Mouse (Mus musculus): ENCODE measurements around the gene Kcna2. TPM values are rescaled to one million over a fixed set of nuclear protein-coding genes. Genes with fewer than 3 reads are reported as not detected.

Gene Kcna2
- 100 to 1,000 TPM; 133 to 160 TPM for total RNA-seq (2021)
- long read RNA-seq, experiment 1, full-length matches to known transcripts: 7 of 49 reads
- long read RNA-seq, experiment 1, partial matches to known transcripts: 6 of 49 reads
- long read RNA-seq, experiment 1, other reads (novel, unspliced or antisense): 36 of 49 reads
- long read RNA-seq, experiment 2, full-length matches to known transcripts: 4 of 28 reads
- long read RNA-seq, experiment 2, partial matches to known transcripts: 0 of 28 reads
- long read RNA-seq, experiment 2, other reads (novel, unspliced or antisense): 24 of 28 reads

DNA sequence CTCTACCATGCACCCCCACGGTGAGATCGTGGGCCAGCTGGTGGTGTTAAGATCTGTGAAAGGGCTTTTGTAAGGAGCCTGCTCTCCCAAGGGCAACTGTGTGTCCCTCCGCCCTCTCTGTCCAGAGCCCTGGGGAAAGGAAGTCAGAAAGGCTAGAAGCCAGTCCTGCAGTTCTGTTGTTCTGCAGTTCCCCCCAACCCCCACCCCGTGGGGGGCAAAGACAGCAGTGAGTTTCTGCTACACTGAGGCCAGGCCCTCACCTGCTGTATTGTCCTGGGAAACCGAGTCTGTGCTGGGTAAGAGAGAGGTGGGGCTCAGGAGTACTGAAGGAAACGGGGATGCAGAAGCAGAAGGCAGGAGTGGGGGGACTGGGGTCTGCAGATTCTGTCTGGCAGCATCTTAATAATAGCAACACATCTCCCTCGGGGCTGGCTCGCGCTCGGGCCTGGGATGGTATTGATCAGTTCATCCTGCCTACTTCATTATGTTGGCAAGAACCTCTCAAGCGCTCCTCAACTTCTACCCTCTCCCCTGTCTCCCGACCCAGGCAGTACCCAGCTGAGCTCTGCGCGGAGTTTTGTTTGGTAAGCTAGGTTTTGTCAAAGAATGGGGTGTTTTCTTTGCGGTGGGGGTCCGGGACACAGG, at the start of gene Kcna2:
TSS of gene Kcna2 (plus strand) at position 336 of the 645 bp plus-strand sequence.
- peak in 1 of 2 experiments; percentile 20 for DNase-seq (ENCODE audit: low spot score in 2 of 2)

DNA sequence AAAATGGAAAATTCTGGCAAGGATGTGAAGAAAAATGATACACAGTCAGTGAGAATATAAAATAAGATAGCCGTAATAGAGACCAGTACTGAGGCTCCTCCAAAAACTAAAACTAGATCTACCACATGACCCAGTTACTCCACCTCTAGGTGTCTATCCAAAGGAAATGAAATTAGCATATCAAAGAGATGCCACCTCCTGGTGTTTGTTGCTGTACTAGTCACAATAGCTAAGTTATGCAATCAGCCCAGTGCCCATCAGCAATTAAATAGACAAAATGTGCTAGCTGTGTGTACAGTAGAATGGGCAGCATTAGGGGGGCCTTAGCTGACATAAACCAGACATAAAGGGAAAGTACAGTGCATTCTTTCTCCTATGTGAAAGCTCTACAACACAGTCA, 39.5 kb upstream of the Kcna2 start:
- no peak for DNase-seq (ENCODE audit: low spot score in 2 of 2)

DNA sequence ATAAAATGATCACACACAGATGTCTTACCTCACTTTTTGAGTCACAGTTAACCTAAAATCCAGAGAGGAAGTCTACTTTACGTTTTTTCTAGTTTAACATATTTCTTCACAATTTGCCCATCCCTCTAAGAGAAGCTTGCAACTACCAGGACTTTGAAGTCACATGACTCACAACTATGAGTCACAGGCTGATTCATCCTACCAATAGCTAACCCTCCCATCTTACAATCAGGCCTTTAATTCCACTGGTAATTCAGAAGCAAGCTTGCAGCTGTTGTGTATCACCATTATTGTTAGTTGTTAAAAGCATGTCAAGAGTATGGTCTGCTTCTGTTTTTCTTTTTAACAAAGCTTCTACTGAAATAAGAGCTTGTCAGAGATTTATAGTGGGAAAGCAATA, 38.2 kb upstream of the Kcna2 start:
- DNase-seq (ENCODE audit: low spot score in 2 of 2): no peak

DNA sequence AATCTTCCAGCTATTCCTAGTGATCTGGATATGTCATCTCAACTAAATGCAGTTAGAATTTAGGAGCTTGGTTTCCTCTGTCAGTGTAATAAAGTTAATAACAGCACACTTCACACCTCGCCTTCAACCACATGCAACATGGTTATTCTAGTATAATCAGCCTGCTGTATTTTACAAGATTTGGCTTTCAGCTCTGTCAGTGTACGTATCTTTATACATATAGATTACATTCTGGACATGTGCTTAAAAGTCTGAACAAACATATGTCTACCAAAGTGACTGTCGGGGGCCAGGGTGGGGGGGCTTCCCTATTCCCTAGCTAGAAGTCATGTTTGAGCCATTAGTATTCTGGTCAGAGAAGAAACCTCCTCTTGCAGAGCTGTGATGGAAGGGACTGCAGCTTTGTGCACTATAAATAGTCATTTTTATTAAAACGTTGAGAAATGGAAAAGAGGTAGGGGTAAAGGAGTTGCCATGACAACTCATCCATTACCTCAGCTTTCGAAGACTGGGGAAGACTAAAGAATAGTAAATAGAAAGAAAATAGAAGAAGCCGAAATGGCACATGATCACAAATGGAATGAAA, 35.3 kb upstream of the Kcna2 start:
- no peak for DNase-seq (ENCODE audit: low spot score in 2 of 2)

DNA sequence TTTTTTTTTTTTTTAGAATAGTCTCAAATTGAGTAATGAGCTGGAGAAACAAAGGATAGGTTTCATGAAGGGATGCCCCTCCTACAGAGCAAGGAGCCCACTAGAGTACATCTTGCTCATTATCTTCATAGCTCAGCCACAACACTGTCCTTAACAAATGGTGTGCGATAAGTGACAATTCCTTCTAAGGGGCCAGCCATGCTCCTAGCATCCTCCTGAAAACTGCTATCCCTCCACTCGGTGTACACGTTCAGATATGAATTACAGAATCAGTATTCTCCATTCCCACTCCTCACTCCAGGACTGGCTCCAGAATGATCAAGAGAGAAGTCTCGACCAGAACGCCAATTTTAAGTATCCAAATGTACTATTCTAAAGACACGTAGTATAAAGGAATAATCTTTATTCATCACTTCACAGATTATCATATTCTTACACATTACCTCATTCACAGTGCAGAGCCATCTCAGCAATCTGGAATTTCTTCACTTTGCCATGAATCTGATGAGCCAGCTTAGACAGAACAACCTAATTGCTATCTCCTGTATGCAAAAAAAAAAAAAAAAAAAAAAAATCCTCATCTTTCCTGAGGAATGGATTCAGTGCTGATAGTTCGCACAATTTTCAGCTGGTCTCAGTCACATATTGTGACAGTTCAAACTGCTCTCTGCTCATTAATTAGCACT, 34.6 kb upstream of the Kcna2 start:
- no peak for DNase-seq (ENCODE audit: low spot score in 2 of 2)

DNA sequence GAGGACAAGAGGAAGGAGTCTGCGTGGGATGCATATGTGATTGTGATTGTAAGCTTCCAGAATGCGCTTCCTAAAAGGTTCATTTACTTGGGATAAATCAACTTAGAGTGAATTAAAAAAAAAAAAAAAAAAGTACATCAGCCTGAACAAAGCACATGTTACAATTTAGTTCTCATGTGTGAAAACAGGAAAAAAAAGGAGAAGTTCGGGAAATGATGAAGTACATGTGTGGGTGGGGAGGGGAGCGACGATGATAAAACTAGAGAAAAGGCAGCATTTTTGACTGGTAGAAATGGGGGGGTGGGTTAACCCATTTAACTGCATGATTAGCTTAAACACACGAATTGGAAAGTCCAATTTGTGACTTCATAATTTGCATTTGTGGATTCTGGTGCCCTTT, 33.7 kb upstream of the Kcna2 start:
- no peak for DNase-seq (ENCODE audit: low spot score in 2 of 2)

DNA sequence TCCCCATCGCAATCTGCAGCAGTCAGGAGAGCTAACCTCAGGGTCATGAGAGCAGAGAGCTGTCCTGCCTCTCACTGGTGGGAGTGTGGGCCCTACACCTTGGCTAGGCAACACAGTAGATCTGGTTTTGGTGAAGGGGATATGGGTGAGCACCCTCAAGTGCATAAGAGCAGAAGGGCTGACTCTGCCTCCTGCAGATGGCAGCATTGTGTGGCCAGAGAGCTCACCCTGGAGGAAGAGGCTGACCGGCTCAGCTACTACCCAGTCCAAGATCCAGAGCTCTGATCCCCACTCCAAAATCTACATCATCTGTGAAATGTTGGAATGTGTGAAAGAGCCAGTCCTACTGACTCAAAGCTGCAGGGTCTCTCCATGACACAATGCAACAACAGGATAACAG, 27.1 kb upstream of the Kcna2 start:
- no peak for DNase-seq (ENCODE audit: low spot score in 2 of 2)

DNA sequence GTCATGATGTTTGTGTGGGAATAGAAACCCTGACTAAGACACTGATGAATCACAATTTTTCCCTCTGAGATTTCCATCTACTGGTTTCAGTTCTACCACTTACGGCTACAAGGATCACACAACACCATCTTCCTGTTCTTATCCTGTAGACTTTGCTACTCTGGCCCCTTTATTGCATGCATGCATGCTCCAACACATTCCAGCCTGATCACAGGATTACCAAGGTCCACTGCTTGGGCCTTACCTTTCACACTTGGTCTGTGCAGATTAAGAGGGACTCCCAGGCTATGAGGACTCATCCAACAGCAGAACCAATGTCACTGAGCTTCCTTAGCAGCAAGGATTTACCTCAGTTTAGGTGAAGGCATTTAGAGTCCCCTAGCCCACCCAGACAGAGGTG, 25.2 kb upstream of the Kcna2 start:
- no peak for DNase-seq (ENCODE audit: low spot score in 2 of 2)

DNA sequence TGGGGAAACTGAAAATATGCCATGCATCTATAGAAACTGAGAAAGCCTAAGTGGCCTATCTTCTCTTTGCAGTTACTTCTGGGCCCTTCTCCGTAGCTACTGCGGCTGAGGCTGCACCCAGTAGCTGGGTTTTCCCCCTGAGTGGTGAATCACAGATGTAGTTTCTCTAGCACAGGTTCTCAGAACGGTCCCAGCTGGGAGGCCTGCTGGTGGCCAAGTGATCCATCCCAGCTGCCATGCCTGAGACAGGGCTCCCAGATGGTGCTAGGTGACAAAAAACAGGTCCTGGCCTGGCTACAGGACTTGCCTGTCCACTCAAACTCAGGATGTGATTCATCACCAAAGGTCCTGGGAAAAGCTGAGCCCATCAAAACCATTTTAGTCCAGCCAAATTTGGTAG, 24.3 kb upstream of the Kcna2 start:
- DNase-seq (ENCODE audit: low spot score in 2 of 2): no peak

DNA sequence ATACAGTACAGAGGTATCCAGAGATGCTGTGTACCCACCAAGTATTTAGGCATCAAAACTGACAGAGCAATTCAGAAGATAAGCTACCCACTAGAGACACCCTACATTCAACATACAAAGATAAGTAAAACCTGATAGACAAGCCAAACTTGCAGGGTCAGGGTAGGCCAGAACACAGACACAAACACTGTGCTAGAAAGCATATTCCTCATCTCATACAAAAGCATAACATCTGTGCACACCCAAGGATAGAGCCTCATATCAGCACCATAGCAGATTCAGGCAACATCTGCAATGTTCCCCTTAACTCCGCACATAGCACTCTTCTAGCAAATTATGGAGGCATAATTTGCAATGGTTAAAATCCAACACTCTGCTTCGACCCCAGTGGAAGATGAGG, 23.8 kb upstream of the Kcna2 start:
- DNase-seq (ENCODE audit: low spot score in 2 of 2): no peak

DNA sequence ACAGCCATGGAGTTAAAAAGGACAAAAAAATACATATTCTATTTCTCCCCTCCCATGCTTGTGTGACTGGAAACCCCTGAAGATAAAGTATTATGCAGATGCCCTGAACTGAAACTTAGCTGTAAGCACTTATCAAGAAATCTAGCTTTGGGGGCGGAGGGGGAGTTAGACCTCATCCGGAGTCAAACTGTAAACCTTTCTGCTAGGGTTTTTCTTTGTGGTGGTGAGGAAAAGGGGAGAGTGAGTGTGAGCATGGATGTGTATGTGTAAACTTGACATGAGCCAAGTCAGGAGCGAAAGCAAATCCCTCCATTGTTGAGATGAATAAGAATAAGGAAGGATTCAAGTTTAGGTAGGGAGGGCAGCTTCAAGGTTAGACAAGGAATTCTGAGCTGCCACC, 20.1 kb upstream of the Kcna2 start:
- no peak for DNase-seq (ENCODE audit: low spot score in 2 of 2)

DNA sequence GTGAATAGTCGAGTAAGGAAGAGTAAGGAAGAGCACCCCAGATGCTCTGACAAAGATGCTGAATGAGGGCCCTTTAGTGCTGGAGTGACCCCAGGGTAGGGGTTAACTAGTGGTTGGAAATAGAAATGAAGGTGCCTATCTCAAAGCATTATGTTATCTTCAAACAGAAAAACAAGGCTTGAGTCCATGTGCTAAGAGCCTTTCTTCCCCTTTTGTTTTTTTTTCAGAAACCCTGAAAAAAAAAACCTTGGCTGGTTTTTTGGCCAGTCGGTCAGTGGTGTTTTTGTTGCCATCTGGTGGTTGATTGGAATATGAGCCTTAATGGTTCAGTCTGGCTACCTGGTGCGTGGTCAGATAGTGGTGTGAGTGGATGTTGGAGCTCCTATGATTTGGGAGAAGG, 19.7 kb upstream of the Kcna2 start:
- DNase-seq (ENCODE audit: low spot score in 2 of 2): peak in 1 of 2 experiments; percentile 19

DNA sequence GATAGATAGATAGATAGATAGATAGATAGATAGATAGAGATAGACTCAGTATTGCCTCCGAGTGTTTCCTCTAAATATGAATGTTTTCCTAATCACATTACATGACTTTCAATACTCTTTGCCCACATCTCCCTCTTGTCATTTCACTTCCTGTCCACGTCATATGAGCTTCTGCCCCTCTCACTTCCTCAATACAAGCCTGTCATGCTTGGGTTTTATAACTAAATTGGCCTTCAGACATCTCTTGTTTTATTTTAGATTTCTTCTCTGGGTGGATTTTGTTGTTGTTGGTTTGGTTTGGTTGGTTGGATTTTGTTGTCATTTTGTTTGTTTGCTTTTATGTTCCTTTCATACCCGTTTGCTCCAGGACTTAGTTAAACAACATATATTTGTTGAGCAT, 16.4 kb upstream of the Kcna2 start:
- no peak for DNase-seq (ENCODE audit: low spot score in 2 of 2)

DNA sequence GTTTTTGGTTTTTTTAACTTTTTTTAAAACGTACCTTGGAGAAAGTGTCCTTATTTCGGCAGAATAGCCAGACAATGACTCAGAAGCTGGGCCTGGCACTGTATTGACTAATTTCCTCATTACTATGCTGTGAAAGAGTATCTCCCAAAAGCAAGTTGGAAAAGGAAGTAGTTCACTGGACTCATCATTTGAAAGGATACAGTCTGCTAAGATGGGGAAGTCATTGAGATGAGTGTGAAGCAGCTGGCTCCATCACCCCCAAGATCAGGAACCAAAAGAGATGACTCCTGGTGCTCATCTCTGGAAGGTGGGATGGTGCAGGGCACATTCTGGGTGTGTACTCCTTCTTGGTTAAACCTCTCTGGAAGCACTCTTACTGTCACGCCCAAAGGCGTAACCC, 13.5 kb upstream of the Kcna2 start:
- DNase-seq (ENCODE audit: low spot score in 2 of 2): no peak

DNA sequence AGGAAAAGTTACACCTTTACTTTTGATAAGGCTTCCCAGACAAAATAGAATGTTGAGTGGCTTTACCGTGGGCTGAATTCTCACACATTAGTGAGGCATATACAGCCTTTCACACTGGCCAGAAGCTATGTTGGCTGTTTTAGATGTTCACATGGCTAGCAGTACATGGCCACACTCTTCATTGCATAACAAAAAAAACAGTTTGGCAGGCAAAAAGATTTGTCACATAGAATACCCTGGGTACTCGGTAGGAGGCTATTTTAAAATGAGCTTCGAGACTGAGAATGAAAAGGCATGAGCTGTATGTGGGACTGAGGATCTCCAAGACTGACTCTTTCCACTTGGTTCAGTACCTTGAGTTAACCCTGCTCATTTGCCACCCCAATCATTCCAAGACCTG, 12.1 kb upstream of the Kcna2 start:
- peak in 1 of 2 experiments; percentile 19 for DNase-seq (ENCODE audit: low spot score in 2 of 2)

DNA sequence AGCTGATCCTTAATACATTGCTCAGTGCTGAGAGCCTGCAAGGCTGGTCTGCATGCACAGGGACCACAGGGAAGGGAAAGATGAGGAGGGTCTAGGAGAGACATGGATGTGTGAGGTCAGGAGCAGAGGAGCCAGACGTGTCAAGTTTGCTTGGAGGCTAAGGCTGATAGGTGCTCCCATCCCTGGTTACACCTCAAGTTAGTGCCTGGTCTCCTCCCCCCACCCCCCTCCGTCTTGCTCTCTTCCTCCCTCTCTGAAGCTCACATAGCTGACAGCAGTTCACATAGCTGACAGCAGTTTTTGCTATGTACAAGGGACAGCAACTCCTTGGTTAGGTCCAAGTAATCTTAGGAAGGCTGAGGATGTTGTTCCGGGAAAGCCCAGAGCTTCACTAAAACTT, 11.5 kb upstream of the Kcna2 start:
- no peak for DNase-seq (ENCODE audit: low spot score in 2 of 2)

DNA sequence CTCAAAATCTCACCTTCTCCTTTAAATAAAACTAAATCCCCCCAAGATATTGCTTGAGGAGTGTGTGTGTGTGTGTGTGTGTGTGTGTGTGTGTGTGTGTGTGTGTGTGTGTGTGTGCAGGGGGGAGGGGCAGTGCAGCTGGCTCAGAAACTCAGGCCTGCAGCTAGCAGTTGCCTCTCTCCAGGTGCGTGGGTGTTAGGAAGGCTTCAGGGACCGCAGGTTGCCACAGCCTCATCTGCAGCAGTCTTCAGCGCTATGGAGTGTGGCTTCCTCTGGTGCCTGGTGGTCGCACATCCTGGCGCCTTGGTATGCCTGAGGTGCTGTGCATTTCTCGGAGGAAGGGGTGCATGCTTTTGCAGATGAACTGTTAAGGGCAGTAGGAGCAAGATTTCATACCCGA, 10.9 kb upstream of the Kcna2 start:
- DNase-seq (ENCODE audit: low spot score in 2 of 2): peak in 1 of 2 experiments; percentile 24

DNA sequence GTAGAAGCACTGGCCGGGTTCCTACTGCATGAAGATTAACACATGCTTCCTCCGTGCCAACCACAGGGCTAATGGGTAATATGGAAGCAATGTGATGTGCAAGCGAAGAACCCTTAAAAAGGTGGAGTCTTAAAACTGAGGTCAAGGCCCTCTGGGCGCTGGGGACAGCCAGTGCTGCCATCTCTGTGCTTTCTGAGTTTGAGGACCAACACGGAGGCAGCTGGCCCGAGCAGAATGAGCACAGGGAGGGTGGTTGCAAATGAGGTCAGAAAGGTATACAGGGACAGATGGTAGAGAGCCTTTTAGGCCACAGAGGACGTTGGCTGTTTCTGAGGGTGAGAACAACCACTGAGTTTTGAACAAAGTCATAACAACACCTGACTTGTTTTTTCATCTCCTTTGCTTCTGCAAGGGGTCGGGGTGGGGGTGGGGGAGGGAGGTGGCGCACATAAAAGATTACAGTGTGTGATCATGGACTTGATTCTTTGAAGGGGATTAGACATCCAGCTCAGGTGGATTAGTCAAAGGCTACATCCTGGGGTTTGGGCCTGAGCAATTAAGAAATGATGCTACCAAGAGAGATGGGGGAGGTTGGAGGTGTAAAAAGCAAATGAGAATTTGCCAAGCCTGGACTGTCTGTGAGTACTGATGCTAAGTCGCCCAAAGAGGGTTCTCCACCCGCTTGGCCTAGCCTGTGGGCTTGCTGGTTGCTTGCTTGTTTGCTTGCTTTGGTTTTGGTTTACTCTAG, 10.4 kb upstream of the Kcna2 start:
- no peak for DNase-seq (ENCODE audit: low spot score in 2 of 2)

DNA sequence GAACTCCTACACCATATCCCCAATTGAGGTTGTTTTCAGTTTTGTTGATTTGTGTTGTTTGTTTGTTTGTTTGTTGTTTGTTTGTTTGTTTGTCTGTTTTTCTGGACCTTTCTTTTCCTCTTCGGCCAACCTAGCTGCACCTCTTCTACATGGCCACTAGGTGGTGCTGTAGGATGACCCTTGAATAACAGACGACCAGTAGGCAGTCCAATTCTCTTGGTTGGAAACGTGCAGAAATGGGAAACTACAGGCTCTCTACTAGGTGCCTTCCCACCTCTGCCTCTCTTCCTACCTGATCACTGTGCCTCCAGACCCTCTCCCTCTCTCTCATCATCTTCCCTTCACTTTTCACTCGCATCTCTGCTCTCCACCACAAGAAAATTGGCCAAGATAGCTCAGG, 6.9 kb upstream of the Kcna2 start:
- DNase-seq (ENCODE audit: low spot score in 2 of 2): peak; percentile 59 to 69

DNA sequence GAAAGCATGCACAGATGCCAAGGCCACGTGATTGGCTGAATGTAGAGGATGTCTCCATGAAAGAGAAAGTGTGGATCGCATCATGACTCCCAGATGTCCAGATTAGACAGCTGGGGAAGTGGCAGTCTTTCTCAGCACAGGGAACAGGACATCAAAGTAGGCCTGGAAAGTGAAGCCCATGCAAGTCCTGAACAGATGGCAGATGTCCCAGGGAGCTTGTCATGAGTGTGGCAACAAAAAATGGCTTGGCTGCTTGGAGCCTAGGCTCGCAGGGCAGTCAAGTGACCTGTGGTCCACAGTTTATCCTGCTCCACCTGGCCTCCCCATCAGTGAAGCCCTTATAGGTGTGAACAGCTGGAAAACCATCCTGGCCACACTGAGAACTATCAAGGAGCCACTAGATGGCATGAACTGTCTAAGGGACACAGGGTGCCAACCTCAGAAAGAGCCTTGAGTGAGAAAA, 4.6 kb upstream of the Kcna2 start:
- DNase-seq (ENCODE audit: low spot score in 2 of 2): no peak

DNA sequence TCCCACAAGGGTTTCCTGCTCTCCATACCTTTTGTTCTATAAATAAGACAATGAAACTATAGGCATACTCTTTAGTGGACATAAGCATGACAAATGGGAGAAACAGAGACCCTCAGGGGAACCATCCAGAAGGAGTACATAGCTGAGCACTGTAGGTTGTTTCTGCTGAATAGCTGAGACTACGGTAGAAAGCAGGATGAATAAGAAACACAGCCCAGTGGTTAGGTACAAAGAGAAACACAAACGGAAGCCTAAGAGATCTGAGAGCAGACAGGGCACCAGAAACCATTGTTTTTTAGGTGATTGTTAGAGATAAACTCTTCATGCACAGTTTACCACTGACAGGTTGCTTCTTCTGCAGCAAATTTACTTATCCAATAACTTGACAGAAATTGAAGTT, 1.1 kb upstream of the Kcna2 start:
- no peak for DNase-seq (ENCODE audit: low spot score in 2 of 2)

DNA sequence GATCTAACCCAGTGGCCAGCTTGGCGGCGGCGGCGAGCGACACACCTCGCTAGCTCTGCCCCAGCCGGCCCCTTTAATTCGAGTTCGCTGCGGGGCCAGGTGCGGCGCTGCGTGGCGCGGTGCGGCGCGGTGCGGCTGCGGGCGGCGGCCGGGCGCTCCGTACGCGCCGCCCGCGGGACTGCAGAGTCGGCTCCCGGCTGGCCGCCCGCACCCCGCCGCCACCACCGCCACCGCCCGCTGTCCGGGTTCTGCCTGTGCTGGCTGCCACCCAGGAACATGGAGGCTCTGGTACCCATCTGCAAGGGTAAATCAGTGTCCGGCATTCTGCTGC, 475 bp downstream of the Kcna2 start:
- peak; percentile 62 to 75 for DNase-seq (ENCODE audit: low spot score in 2 of 2)
